Comparison of ENCODE assay signal across 10 mouse cellular contexts in genomic region chr4:150825531-150825930, GRCm38 (mm10). TPM values are rescaled to one million over a fixed set of nuclear protein-coding genes. Genes with fewer than 3 reads are reported as not detected.
DNase-seq lines count a peak whose midpoint lies in the region; ATAC-seq and TF ChIP-seq lines count a peak whose summit lies in the region.
"Had no signal": no experiment of that assay in that cellular context is flagged by ENCODE, and none has a peak within 500 bp of the region (broad histone marks: within the 10 kb centered on the region; RNA-seq: fewer than 3 reads in every experiment).

No protein-coding gene starts in this region.

- no peaks in the 10 kb centered on the region for H3K36me3 ChIP-seq in hindbrain, embryonic 12.5 days
- H3K36me3 ChIP-seq in hindbrain, embryonic 11.5 days (ENCODE audit: control insufficient read depth, insufficient read depth, low read length) = no peaks in the 10 kb centered on the region
- no peaks in the 10 kb centered on the region for H3K36me3 ChIP-seq in small intestine, adult 2 months (ENCODE audit: control insufficient read depth, insufficient read depth, low read length)
- H3K36me3 ChIP-seq: liver, embryonic 15.5 days had no signal

- no peak for TF ChIP-seq POLR2A in small intestine, adult 2 months (IDR thresholded peaks at IDR 0.05; ENCODE audit: low read depth, low read length)

- H3K4me3 ChIP-seq in hindbrain, embryonic 12.5 days = no peak overlapping the region
- no peak overlapping the region for H3K4me3 ChIP-seq in hindbrain, embryonic 11.5 days (ENCODE audit: low read depth, low read length)
- no peak overlapping the region for H3K4me3 ChIP-seq in small intestine, adult 2 months (ENCODE audit: low read depth, low read length)
- H3K4me3 ChIP-seq: liver, embryonic 15.5 days had no signal

- no peaks in the 10 kb centered on the region for H3K9me3 ChIP-seq in hindbrain, embryonic 12.5 days (replicated peaks)
- H3K9me3 ChIP-seq in hindbrain, embryonic 11.5 days (ENCODE audit: control insufficient read depth, low read length) = no peaks in the 10 kb centered on the region
- H3K9me3 ChIP-seq: liver, embryonic 15.5 days had no signal

- H3K4me1 ChIP-seq in hindbrain, embryonic 12.5 days = peaks cover 29% of the 10 kb centered on the region
- H3K4me1 ChIP-seq in hindbrain, embryonic 11.5 days (replicated peaks; ENCODE audit: control insufficient read depth, insufficient read depth, low read length) = peaks cover 2% of the 10 kb centered on the region; the same call in 1 of the 2 replicates
- H3K4me1 ChIP-seq in small intestine, adult 2 months (ENCODE audit: control insufficient read depth, insufficient read depth, insufficient read length, low read length) = peaks cover 22% of the 10 kb centered on the region
- H3K4me1 ChIP-seq: liver, embryonic 15.5 days had no signal

- ATAC-seq in hindbrain, embryonic 12.5 days (ENCODE audit: low FRiP score) = no peak
- ATAC-seq in hindbrain, embryonic 11.5 days (ENCODE audit: low FRiP score) = no peak

- no peak overlapping the region for H3K9ac ChIP-seq in hindbrain, embryonic 12.5 days
- no peak overlapping the region for H3K9ac ChIP-seq in hindbrain, embryonic 11.5 days (ENCODE audit: low read depth, low read length)
- H3K9ac ChIP-seq: liver, embryonic 15.5 days had no signal

- H3K27me3 ChIP-seq in hindbrain, embryonic 12.5 days = peaks cover 4% of the 10 kb centered on the region; the same call in 1 of the 2 replicates
- H3K27me3 ChIP-seq in hindbrain, embryonic 11.5 days (ENCODE audit: control insufficient read depth, insufficient read depth, low read length) = no peaks in the 10 kb centered on the region
- H3K27me3 ChIP-seq in small intestine, adult 2 months (ENCODE audit: control insufficient read depth, insufficient read depth, low read length) = no peaks in the 10 kb centered on the region
- H3K27me3 ChIP-seq: liver, embryonic 15.5 days had no signal

- WGBS in hindbrain, embryonic 12.5 days = 24% methylated on average over 7 of the region's 7 CpGs
- WGBS in hindbrain, embryonic 11.5 days = 29% methylated on average over 7 of the region's 7 CpGs
- WGBS in small intestine, adult 2 months = 22% methylated on average over 7 of the region's 7 CpGs

- H3K27ac ChIP-seq in hindbrain, embryonic 12.5 days = peak overlapping the region; percentile 60
- H3K27ac ChIP-seq in hindbrain, embryonic 11.5 days (ENCODE audit: low read depth, low read length) = no peak overlapping the region
- H3K27ac ChIP-seq in small intestine, adult 2 months (ENCODE audit: insufficient read depth, low read depth, low read length) = peak overlapping the region; percentile 70
- H3K27ac ChIP-seq: liver, embryonic 15.5 days had no signal

- H3K4me2 ChIP-seq in hindbrain, embryonic 12.5 days (replicated peaks) = no peak overlapping the region
- no peak overlapping the region for H3K4me2 ChIP-seq in hindbrain, embryonic 11.5 days (replicated peaks; ENCODE audit: low read depth, low read length)
- H3K4me2 ChIP-seq: liver, embryonic 15.5 days had no signal

- no peak for TF ChIP-seq CTCF in small intestine, adult 2 months (IDR thresholded peaks at IDR 0.05; ENCODE audit: extremely low read depth, insufficient read length, insufficient replicate concordance, low read depth, low read length)

- DNase-seq in hindbrain, embryonic 11.5 days (ENCODE audit: low spot score) = no peak
- DNase-seq in fat pad, adult 2 months (ENCODE audit: extremely low read depth, low read depth, low spot score) = peak; percentile 61
- peak; percentile 67 to 80 for DNase-seq in kidney, postnatal 4 days
- no peak for DNase-seq in spleen, adult 12 weeks (ENCODE audit: low spot score)
- DNase-seq in cerebellum, adult 11 months = no peak
- DNase-seq in cerebellum, adult 18-20 months = no peak
- DNase-seq: adrenal gland, postnatal 36 days had no signal

RNA-seq across cellular contexts. Expression of gene Errfi1, which starts 28.2 kb away (rescaled TPM):
- 29.9 and 31.2 TPM in 2 replicates for polyA plus RNA-seq in hindbrain, embryonic 12.5 days (2016; fragmentation: Nextera tagmentation; extraction: Ambion mirVana)
- 34.0 and 36.7 TPM in 2 replicates for polyA plus RNA-seq in hindbrain, embryonic 11.5 days (2014; fragmentation: Nextera tagmentation; extraction: Ambion mirVana)
- 6.6 and 26.7 TPM in 2 replicates for polyA plus RNA-seq in small intestine, adult 2 months (2012; rRNA removed)

Comparison
In these comparisons a context has a peak if more than half of its experiments do, and no peak if none do; other contexts are left out.
1. DNase-seq: peak in fat pad, adult 2 months (single experiment) and kidney, postnatal 4 days (2 of 2); none in hindbrain, embryonic 11.5 days (single experiment), spleen, adult 12 weeks (single experiment), cerebellum, adult 11 months (single experiment) and cerebellum, adult 18-20 months (0 of 2).